Mouse (Mus musculus) heart, embryonic 14.5 days (tissue): ENCODE measurements around the gene Zfp12. TPM values are rescaled to one million over a fixed set of nuclear protein-coding genes. Genes with fewer than 3 reads are reported as not detected.
A peak's percentile ranks its signal among the peaks of the same experiment; 100 is the strongest.

Experiments
- ATAC-seq: fragments of 200-750 bp; cut with Nextera tagmentation; 2 replicates; pipeline ENCODE4 v1.8.0; 2017; ENCODE audit warnings: low read depth, moderate TSS enrichment; ENCODE audit not compliant: insufficient number of reproducible peaks, insufficient read depth, low FRiP score
- H3K27ac ChIP-seq, 2 experiments: fragments of 200-500 bp in 1 of 2; fragments of 300-500 bp in 1 of 2; sonication (generic) in 1 of 2; replicated peaks in 1 of 2; 2 replicates each; pipeline ENCODE4 v1.5.1; 2012 to 2014; ENCODE audit warnings: low read depth in 2 of 2, low read length in 2 of 2, control low read depth in 1 of 2, mild to moderate bottlenecking in 1 of 2, mixed read lengths in 1 of 2; ENCODE audit not compliant: control insufficient read depth in 1 of 2, insufficient read depth in 1 of 2
- H3K27me3 ChIP-seq: fragments of 300-500 bp; sonication (generic); 2 replicates; pipeline ENCODE4 v1.6.1; 2014; ENCODE audit warnings: mild to moderate bottlenecking, low read length, control low read depth; ENCODE audit not compliant: control insufficient read depth, insufficient read depth
- H3K36me3 ChIP-seq: fragments of 300-500 bp; sonication (generic); 2 replicates; pipeline ENCODE4 v1.6.1; 2014; ENCODE audit warnings: mild to moderate bottlenecking, control low read depth, low read length, mixed read lengths; ENCODE audit not compliant: control insufficient read depth, insufficient read depth
- H3K4me1 ChIP-seq, 2 experiments: fragments of 200-500 bp in 1 of 2; fragments of 300-500 bp in 1 of 2; sonication (generic) in 1 of 2; 2 replicates each; pipeline ENCODE4 v1.6.1; 2012 to 2014; ENCODE audit warnings: low read length in 2 of 2, control low read depth in 1 of 2, mixed read lengths in 1 of 2; ENCODE audit not compliant: control insufficient read depth in 2 of 2, insufficient read depth in 2 of 2
- H3K4me2 ChIP-seq: fragments of 300-500 bp; sonication (generic); 2 replicates; pipeline ENCODE4 v1.6.1; 2014; ENCODE audit warnings: mild to moderate bottlenecking, low read length
- H3K4me3 ChIP-seq, 2 experiments: fragments of 200-500 bp in 1 of 2; fragments of 300-500 bp in 1 of 2; sonication (generic) in 1 of 2; 2 replicates each; pipeline ENCODE4 v1.5.1; 2012 to 2014; ENCODE audit warnings: low read length in 2 of 2, mild to moderate bottlenecking in 2 of 2, control low read depth in 1 of 2, low read depth in 1 of 2, moderate library complexity in 1 of 2; ENCODE audit not compliant: control insufficient read depth in 1 of 2, insufficient read depth in 1 of 2
- H3K9ac ChIP-seq: fragments of 300-500 bp; sonication (generic); 2 replicates; pipeline ENCODE4 v1.6.1; 2014; ENCODE audit warnings: mild to moderate bottlenecking, low read length
- H3K9me3 ChIP-seq: fragments of 300-500 bp; sonication (generic); 2 replicates; pipeline ENCODE4 v1.6.1; 2016; ENCODE audit warnings: low read length, control low read depth; ENCODE audit not compliant: control insufficient read depth
- WGBS: fragments of 180-500 bp; shearing (Covaris S2); extraction: QIAGEN DNeasy Blood & Tissue Kit; methylation state at CpG from one replicate; pipeline ENCODE4 v1.1.7; 2014; 5-methylcytosine and 5-hydroxymethylcytosine counted together
- polyA plus RNA-seq: library from polyadenylated mRNA; unstranded; fragments of >200 nt; fragmentation: Nextera tagmentation; extraction: Ambion mirVana; gene quantifications from 2 replicates; pipeline ENCODE4 v1.2.1, GENCODE M21; 2014

Zfp12 gene
- polyA plus RNA-seq, 1 experiment from 2014 or later: 9.7 TPM

DNA sequence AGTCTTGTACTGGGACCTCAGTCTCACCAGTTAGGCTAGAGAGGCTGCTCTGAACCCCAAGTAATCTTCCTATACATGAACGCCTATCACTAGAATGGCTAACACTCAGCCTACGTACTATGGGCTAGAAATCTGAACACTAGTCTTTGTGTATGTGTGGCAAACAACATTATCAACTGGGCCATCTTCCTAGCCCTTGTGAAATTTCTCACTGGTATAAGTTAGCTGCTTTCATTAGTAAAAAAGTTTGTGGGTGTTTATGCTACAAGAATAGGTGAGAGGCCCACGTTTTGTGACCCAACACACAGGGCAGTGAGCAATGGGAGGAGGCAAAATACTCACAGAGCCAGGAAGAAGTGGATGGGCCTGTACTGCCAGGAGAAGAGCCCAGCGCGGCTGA lies 14.0 kb upstream of the Zfp12 start:
- Histone ChIP-seq H3K27ac (no peak overlapping the region), H3K36me3 (no peaks in the 10 kb centered on the region), H3K9ac (no peak overlapping the region), H3K27me3 (no peaks in the 10 kb centered on the region), H3K4me1 (no peaks in the 10 kb centered on the region), H3K4me2 (no peak overlapping the region), H3K9me3 (no peaks in the 10 kb centered on the region), H3K4me3 (no peak overlapping the region)
- no peak for ATAC-seq
- 59% methylated on average over 4 of the region's 5 CpGs for WGBS

DNA sequence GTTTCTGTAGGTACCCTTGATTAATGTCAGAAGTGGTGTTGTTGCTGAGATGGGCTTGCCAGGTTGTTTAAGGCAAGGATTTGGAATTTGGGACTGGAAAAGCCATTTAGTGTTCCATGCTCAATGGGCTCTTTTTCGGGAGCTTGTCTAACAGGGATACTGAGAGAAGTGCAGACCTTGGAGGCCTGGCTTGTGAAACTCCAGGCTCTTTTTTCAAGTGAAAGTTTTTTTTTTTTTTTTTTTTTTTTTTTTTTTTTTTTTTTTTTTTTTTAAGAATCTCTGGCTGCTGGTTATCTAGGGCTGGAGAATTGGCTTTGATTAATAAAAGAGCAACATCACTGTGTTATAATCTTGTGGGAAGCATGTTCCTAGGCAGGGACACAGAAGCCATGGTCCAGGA lies 12.7 kb upstream of the Zfp12 start:
- Histone ChIP-seq H3K27me3 (no peaks in the 10 kb centered on the region), H3K9me3 (no peaks in the 10 kb centered on the region), H3K4me2 (no peak overlapping the region), H3K27ac (no peak overlapping the region), H3K36me3 (no peaks in the 10 kb centered on the region), H3K9ac (no peak overlapping the region), H3K4me1 (no peaks in the 10 kb centered on the region), H3K4me3 (no peak overlapping the region)
- no peak for ATAC-seq
- 60% methylated on average over 1 of the region's 1 CpGs for WGBS

GRCm38 (mm10) chr5:143226790-143227189 lies 8.2 kb upstream of the Zfp12 start, which contains the start of gene Spdye4a:
Gene Spdye4a, minus strand, starts transcription at chr5:143226890.
- 75% methylated on average over 3 of the region's 3 CpGs for WGBS
- Histone ChIP-seq H3K9me3 (no peaks in the 10 kb centered on the region; the same call in 1 of the 2 replicates), H3K9ac (no peak within 1 kb of the TSS)

GRCm38 (mm10) chr5:143236036-143236435 lies 1.1 kb downstream of the Zfp12 start:
- H3K9ac ChIP-seq: peak overlapping the region; percentile 93
- peaks cover 44% of the 10 kb centered on the region for H3K36me3 ChIP-seq
- no peaks in the 10 kb centered on the region for H3K9me3 ChIP-seq
- H3K4me2 ChIP-seq: peak overlapping the region; percentile 92
- no peaks in the 10 kb centered on the region for H3K27me3 ChIP-seq
- no peak for ATAC-seq
- peaks cover 7 to 9% of the 10 kb centered on the region in 2 experiments for H3K4me1 ChIP-seq
- no peak overlapping the region for H3K27ac ChIP-seq
- peak overlapping the region; percentile 85 to 87; a peak in 3 of 4 replicates for H3K4me3 ChIP-seq
- WGBS: 36% methylated on average over 9 of the region's 9 CpGs

More at GRCm38 (mm10) chr5:143226790-143227189, 8.2 kb upstream of the Zfp12 start, which contains the start of gene Spdye4a:
- no peaks in the 10 kb centered on the region for H3K27me3 ChIP-seq
- H3K36me3 ChIP-seq: no peaks in the 10 kb centered on the region
- H3K4me1 ChIP-seq: no peaks in the 10 kb centered on the region
- ATAC-seq: no peak
- no peak within 1 kb of the TSS for H3K27ac ChIP-seq
- H3K4me2 ChIP-seq: no peak within 1 kb of the TSS
- no peak within 1 kb of the TSS for H3K4me3 ChIP-seq

DNA sequence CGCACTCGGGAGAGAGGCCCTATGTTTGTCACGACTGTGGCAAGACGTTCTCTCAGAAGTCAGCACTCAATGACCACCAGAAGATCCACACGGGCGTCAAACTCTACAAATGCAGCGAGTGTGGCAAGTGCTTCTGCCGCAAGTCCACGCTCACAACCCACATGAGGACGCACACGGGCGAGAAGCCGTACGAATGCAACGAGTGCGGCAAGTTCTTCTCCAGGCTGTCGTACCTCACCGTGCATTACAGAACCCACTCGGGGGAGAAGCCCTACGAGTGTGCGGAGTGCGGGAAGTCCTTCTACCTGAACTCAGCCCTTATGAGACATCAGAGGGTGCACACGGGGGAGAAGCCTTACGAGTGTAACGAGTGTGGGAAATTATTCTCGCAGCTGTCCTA lies 10.0 kb downstream of the Zfp12 start:
- no peak overlapping the region for H3K4me3 ChIP-seq
- ATAC-seq: no peak
- 0 out of 2 replicates have a peak, but pooled peaks cover 2% of the 10 kb centered on the region for H3K9me3 ChIP-seq
- WGBS: 95% methylated on average over 26 of the region's 26 CpGs
- no peak overlapping the region for H3K4me2 ChIP-seq
- H3K27me3 ChIP-seq: no peaks in the 10 kb centered on the region
- H3K4me1 ChIP-seq: no peaks in the 10 kb centered on the region
- H3K9ac ChIP-seq: no peak overlapping the region
- H3K27ac ChIP-seq: no peak overlapping the region
- peaks cover 89% of the 10 kb centered on the region for H3K36me3 ChIP-seq

- H3K27me3 ChIP-seq: peaks cover 64% of the 10 kb centered on the region
- H3K36me3 ChIP-seq: peaks cover 34% of the 10 kb centered on the region
- H3K9me3 ChIP-seq: no peaks in the 10 kb centered on the region
- ATAC-seq: no peak
- no peak overlapping the region for H3K27ac ChIP-seq
- H3K4me2 ChIP-seq: no peak overlapping the region
- WGBS: 60% methylated on average over 6 of the region's 6 CpGs
- no peak overlapping the region for H3K9ac ChIP-seq
- H3K4me3 ChIP-seq: no peak overlapping the region
- peaks cover 2 to 21% of the 10 kb centered on the region in 2 experiments; a peak in 3 of 4 replicates for H3K4me1 ChIP-seq
These were observed 17.1 kb downstream of the Zfp12 start for GRCm38 (mm10) chr5:143252039-143252438.

GRCm38 (mm10) chr5:143252791-143253185 lies 17.8 kb downstream of the Zfp12 start:
- 18% methylated on average over 18 of the region's 18 CpGs for WGBS
- Histone ChIP-seq H3K4me3 (peak overlapping the region in 1 of 2 experiments; percentile 46; a peak in 2 of 4 replicates), H3K36me3 (peaks cover 29% of the 10 kb centered on the region), H3K27me3 (peaks cover 72% of the 10 kb centered on the region), H3K27ac (no peak overlapping the region), H3K9me3 (no peaks in the 10 kb centered on the region), H3K9ac (no peak overlapping the region), H3K4me2 (peak overlapping the region; percentile 80; the same call in 1 of the 2 replicates), H3K4me1 (peaks cover 2 to 21% of the 10 kb centered on the region in 2 experiments; a peak in 3 of 4 replicates)
- no peak for ATAC-seq
